ENCODE assay signal across 25 mouse cellular contexts in the genomic region with DNA sequence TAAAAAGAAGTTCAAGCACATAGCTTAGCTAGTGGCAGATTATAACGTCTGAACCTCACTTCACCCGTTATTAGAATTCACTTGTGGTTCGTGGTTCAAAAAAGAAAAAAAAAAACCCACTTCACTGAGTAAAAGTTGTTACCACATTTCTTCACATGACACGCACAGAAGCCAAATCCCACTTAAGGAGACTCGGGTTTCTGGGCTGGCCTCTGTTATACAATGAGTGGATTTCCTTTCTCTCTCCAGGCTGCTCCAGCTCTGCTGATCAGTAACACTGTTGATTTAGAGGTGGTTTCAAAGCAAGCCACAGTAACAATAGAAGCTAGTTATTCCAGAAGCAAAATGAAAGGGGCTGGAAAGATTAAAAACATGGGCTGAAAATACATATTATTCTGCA.
DNase-seq lines count a peak whose midpoint lies in the region; ATAC-seq and TF ChIP-seq lines count a peak whose summit lies in the region.
"Had no signal": no experiment of that assay in that cellular context is flagged by ENCODE, and none has a peak within 500 bp of the region (broad histone marks: within the 10 kb centered on the region; RNA-seq: fewer than 3 reads in every experiment).

No protein-coding gene starts in this region.

- 47% methylated on average over 5 of the region's 5 CpGs for WGBS in lung, postnatal 0 days

- no peak for ATAC-seq in lung, postnatal 0 days
- ATAC-seq: CD4-positive, CD25-positive, alpha-beta regulatory T cell, adult 4 months; forebrain, embryonic 16.5 days; hindbrain, embryonic 16.5 days; inflammation-experienced regulatory T-cells, adult 6 months had no signal

- no peaks in the 10 kb centered on the region for H3K9me3 ChIP-seq in lung, postnatal 0 days (ENCODE audit: low read length)
- H3K9me3 ChIP-seq: forebrain, embryonic 10.5 days; heart, embryonic 10.5 days; hindbrain, embryonic 12.5 days had no signal

- H3K4me2 ChIP-seq in lung, postnatal 0 days (replicated peaks; ENCODE audit: low read depth, low read length): no peak overlapping the region
- H3K4me2 ChIP-seq in myocyte (ENCODE audit: low read depth): peak overlapping the region; percentile 4
- H3K4me2 ChIP-seq: hindbrain, embryonic 12.5 days had no signal

- H3K27ac ChIP-seq in lung, postnatal 0 days (ENCODE audit: low read length): no peak overlapping the region
- H3K27ac ChIP-seq: forebrain, embryonic 10.5 days; heart, embryonic 10.5 days; hindbrain, embryonic 12.5 days had no signal

- no peak for TF ChIP-seq POLR2A in brain, embryonic 14.5 days (IDR thresholded peaks at IDR 0.05; ENCODE audit: borderline replicate concordance, extremely low read depth, insufficient read depth, insufficient read length, poor library complexity, severe bottlenecking)
- no peak for TF ChIP-seq POLR2A in myocyte (IDR thresholded peaks at IDR 0.05; ENCODE audit: insufficient read length, low read depth)

- TF ChIP-seq CTCF in lung, postnatal 0 days (IDR thresholded peaks at IDR 0.05): no peak
- no peak for TF ChIP-seq CTCF in brain, embryonic 14.5 days (IDR thresholded peaks at IDR 0.05; ENCODE audit: borderline replicate concordance, extremely low read depth, insufficient read depth, insufficient read length)

- no peaks in the 10 kb centered on the region for H3K27me3 ChIP-seq in lung, postnatal 0 days (replicated peaks; ENCODE audit: insufficient read depth, low read length)
- H3K27me3 ChIP-seq in myocyte (ENCODE audit: control insufficient read depth, insufficient read depth, insufficient read length): no peaks in the 10 kb centered on the region
- H3K27me3 ChIP-seq: hindbrain, embryonic 12.5 days had no signal

- no peak overlapping the region for H3K4me3 ChIP-seq in lung, postnatal 0 days (ENCODE audit: low read depth, low read length)
- H3K4me3 ChIP-seq in myocyte: no peak overlapping the region
- H3K4me3 ChIP-seq: forebrain, embryonic 10.5 days; heart, embryonic 10.5 days; hindbrain, embryonic 12.5 days had no signal

- H3K36me3 ChIP-seq in lung, postnatal 0 days (ENCODE audit: insufficient read depth, low read length): no peaks in the 10 kb centered on the region
- no peaks in the 10 kb centered on the region for H3K36me3 ChIP-seq in myocyte (ENCODE audit: control insufficient read depth, insufficient read depth)
- H3K36me3 ChIP-seq: forebrain, embryonic 10.5 days; G1E; heart, embryonic 10.5 days; hindbrain, embryonic 12.5 days had no signal

- TF ChIP-seq EP300 in lung, postnatal 0 days (IDR thresholded peaks at IDR 0.05): no peak

- H3K79me2 ChIP-seq in myocyte (ENCODE audit: control insufficient read depth, insufficient read depth): no peaks in the 10 kb centered on the region

- peak; percentile 16 for DNase-seq in lung, postnatal 0 days (ENCODE audit: low spot score)
- no peak for DNase-seq in lung, postnatal 14 days
- DNase-seq in NIH3T3 (ENCODE audit: low read depth): peak; percentile 7
- DNase-seq in brain, embryonic 14.5 days (ENCODE audit: low read depth): peak; percentile 51
- DNase-seq in layer of hippocampus, adult 9-10 months (ENCODE audit: low spot score): no peak
- no peak for DNase-seq in kidney, adult 18-20 months
- DNase-seq: adrenal gland, postnatal 14 days; B cell, adult 2 months; cerebellum, adult 11-12 months; cerebellum, adult 9-10 months; cerebellum, postnatal 36 days; gastrocnemius, postnatal 10 days; heart, adult 18-20 months; heart, postnatal 10 days; heart, postnatal 4 days; kidney, adult 11 months had no signal

- H3ac ChIP-seq in myocyte (ENCODE audit: control insufficient read depth, insufficient read length): no peak overlapping the region

- H3K4me1 ChIP-seq in lung, postnatal 0 days (ENCODE audit: insufficient read depth, low read depth, low read length): no peaks in the 10 kb centered on the region
- H3K4me1 ChIP-seq: heart, embryonic 10.5 days; hindbrain, embryonic 12.5 days had no signal

- H3K9ac ChIP-seq in lung, postnatal 0 days (replicated peaks; ENCODE audit: low read depth): no peak overlapping the region
- H3K9ac ChIP-seq: hindbrain, embryonic 12.5 days had no signal

TF ChIP-seq in myocyte, 11 proteins besides CTCF, POLR2A, EP300 and RAD21:
- TF ChIP-seq SRF (IDR thresholded peaks at IDR 0.05; ENCODE audit: control insufficient read depth, insufficient read length, low read depth) (no peak), USF1 (IDR thresholded peaks at IDR 0.05; ENCODE audit: low read depth) (peak; percentile 25)

Comparison
In these comparisons a context has a peak if more than half of its experiments do, and no peak if none do; other contexts are left out.
1. DNase-seq: peak in lung, postnatal 0 days (single experiment), NIH3T3 (single experiment) and brain, embryonic 14.5 days (single experiment); none in lung, postnatal 14 days (single experiment), layer of hippocampus, adult 9-10 months (single experiment) and kidney, adult 18-20 months (single experiment).